Mouse (Mus musculus): ENCODE results near the gene Drd1. TPM values are rescaled to one million over a fixed set of nuclear protein-coding genes. Genes with fewer than 3 reads are reported as not detected.

Gene Drd1
- polyA plus RNA-seq, 1 experiment from 2014 or later, result not detected

DNA sequence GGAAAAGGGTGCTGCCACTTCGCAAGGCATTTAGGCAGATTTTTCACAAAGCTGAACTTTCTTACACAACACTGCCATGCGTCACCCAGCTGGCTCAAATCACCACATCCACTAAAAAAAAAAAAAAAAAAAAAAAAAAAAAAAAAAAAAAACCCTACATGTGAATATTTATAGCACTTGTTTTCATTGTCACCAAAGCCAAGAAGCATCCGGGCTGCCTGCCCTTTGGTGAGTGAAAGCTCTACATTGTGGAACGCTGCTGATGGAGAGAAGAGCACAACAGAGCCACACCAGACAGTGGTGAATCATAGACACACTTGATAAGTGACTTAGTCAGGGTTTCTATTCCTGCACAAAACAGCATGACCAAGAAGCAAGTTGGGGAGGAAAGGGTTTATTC lies 17.6 kb downstream of the Drd1 start:
- no peak for ATAC-seq (ENCODE audit: low read depth)
- no peak overlapping the region for H3K9ac ChIP-seq
- DNase-seq, result no peak
- no peak overlapping the region for H3K27ac ChIP-seq
- no peaks in the 10 kb centered on the region for H3K4me1 ChIP-seq (replicated peaks)
- no peak overlapping the region for H3K4me3 ChIP-seq (replicated peaks)
- 76% methylated on average over 4 of the region's 4 CpGs for WGBS (ENCODE audit: insufficient replicate concordance)
- H3K9me3 ChIP-seq (replicated peaks), result no peaks in the 10 kb centered on the region
- H3K27me3 ChIP-seq, result no peaks in the 10 kb centered on the region
- no peaks in the 10 kb centered on the region for H3K36me3 ChIP-seq
- no peak overlapping the region for H3K4me2 ChIP-seq

DNA sequence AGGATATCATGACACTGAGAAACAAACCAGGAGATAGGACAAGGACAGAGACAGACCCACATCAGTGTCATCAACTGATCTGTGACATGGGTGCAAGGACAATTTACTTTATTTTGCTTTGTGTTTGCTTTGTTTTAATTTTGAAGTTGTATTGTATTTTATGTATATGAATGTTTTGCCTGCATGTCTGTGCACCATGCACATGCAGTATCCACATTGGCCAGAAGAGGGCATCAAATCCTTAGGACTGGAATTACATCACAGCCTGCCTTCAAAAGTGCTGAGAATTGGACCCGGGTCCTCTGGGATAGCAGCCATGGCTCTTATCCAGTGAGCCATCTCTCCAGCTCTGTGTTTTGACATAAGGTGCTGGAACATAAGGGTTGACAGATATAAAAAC lies 20.0 kb downstream of the Drd1 start:
- no peak for DNase-seq
- no peak overlapping the region for H3K4me2 ChIP-seq
- 48% methylated on average over 1 of the region's 1 CpGs for WGBS (ENCODE audit: insufficient replicate concordance)

GRCm38 (mm10) chr13:54033653-54034052 lies 21.9 kb downstream of the Drd1 start:
- Histone ChIP-seq H3K4me2 (no peak overlapping the region), H3K4me3 (replicated peaks) (no peak overlapping the region), H3K9me3 (replicated peaks) (no peaks in the 10 kb centered on the region), H3K36me3 (no peaks in the 10 kb centered on the region), H3K27me3 (no peaks in the 10 kb centered on the region), H3K4me1 (replicated peaks) (peaks cover 3% of the 10 kb centered on the region; the same call in 1 of the 2 replicates), H3K27ac (no peak overlapping the region), H3K9ac (no peak overlapping the region)
- no peak for ATAC-seq (ENCODE audit: low read depth)
- no peak for DNase-seq
- 53% methylated on average over 4 of the region's 4 CpGs for WGBS (ENCODE audit: insufficient replicate concordance)

More for the DNA sequence above, 20.0 kb downstream of the Drd1 start:
- H3K27ac ChIP-seq, result no peak overlapping the region
- no peak overlapping the region for H3K9ac ChIP-seq
- H3K27me3 ChIP-seq, result no peaks in the 10 kb centered on the region
- ATAC-seq (ENCODE audit: low read depth), result no peak
- H3K36me3 ChIP-seq, result no peaks in the 10 kb centered on the region
- H3K9me3 ChIP-seq (replicated peaks), result no peaks in the 10 kb centered on the region
- H3K4me1 ChIP-seq (replicated peaks), result peaks cover 3% of the 10 kb centered on the region; the same call in 1 of the 2 replicates
- H3K4me3 ChIP-seq (replicated peaks), result no peak overlapping the region

GRCm38 (mm10) chr13:54027079-54027478 lies 28.4 kb downstream of the Drd1 start:
- H3K4me3 ChIP-seq (replicated peaks), result no peak overlapping the region
- H3K36me3 ChIP-seq, result no peaks in the 10 kb centered on the region
- no peaks in the 10 kb centered on the region; the same call in 1 of the 2 replicates for H3K4me1 ChIP-seq (replicated peaks)
- WGBS (ENCODE audit: insufficient replicate concordance), result 64% methylated on average over 7 of the region's 7 CpGs
- H3K27me3 ChIP-seq, result no peaks in the 10 kb centered on the region
- no peak overlapping the region for H3K9ac ChIP-seq
- ATAC-seq (ENCODE audit: low read depth) (no peak), DNase-seq (no peak)
- H3K4me2 ChIP-seq, result no peak overlapping the region
- H3K27ac ChIP-seq, result no peak overlapping the region
- no peaks in the 10 kb centered on the region for H3K9me3 ChIP-seq (replicated peaks)

- Histone ChIP-seq H3K9me3 (replicated peaks) (no peaks in the 10 kb centered on the region), H3K36me3 (no peaks in the 10 kb centered on the region), H3K27me3 (no peaks in the 10 kb centered on the region), H3K4me2 (no peak overlapping the region), H3K9ac (no peak overlapping the region), H3K27ac (no peak overlapping the region), H3K4me1 (replicated peaks) (no peaks in the 10 kb centered on the region), H3K4me3 (replicated peaks) (no peak overlapping the region)
- DNase-seq, result no peak
- ATAC-seq (ENCODE audit: low read depth), result no peak
- 67% methylated on average over 5 of the region's 5 CpGs for WGBS (ENCODE audit: insufficient replicate concordance)
Observed at GRCm38 (mm10) chr13:54023311-54023710, 32.2 kb downstream of the Drd1 start.

GRCm38 (mm10) chr13:54008716-54009115 lies 46.8 kb downstream of the Drd1 start:
- H3K4me1 ChIP-seq (replicated peaks), result no peaks in the 10 kb centered on the region
- H3K9ac ChIP-seq, result no peak overlapping the region
- ATAC-seq (ENCODE audit: low read depth) (no peak), DNase-seq (no peak)
- no peak overlapping the region for H3K4me3 ChIP-seq (replicated peaks)
- no peak overlapping the region for H3K27ac ChIP-seq
- H3K36me3 ChIP-seq, result no peaks in the 10 kb centered on the region
- 70% methylated on average over 4 of the region's 4 CpGs for WGBS (ENCODE audit: insufficient replicate concordance)
- H3K4me2 ChIP-seq, result no peak overlapping the region
- H3K9me3 ChIP-seq (replicated peaks), result no peaks in the 10 kb centered on the region
- no peaks in the 10 kb centered on the region for H3K27me3 ChIP-seq

Other genes with a start within 250 kb of the Drd1 start
- gene Sfxn1, start 16.2 kb upstream of the Drd1 start, polyA plus RNA-seq (2015; fragmentation: Nextera tagmentation; extraction: Ambion mirVana), result 75.0 and 78.7 TPM in 2 replicates
- gene Hrh2, start 136.4 kb upstream of the Drd1 start, polyA plus RNA-seq (2015; fragmentation: Nextera tagmentation; extraction: Ambion mirVana), result 0.07 TPM in 1 of 2 replicates, not detected in the other